Mouse (Mus musculus): ENCODE data around the gene Traf1. TPM values are rescaled to one million over a fixed set of nuclear protein-coding genes. Genes with fewer than 3 reads are reported as not detected.

Traf1 gene
- polyA plus RNA-seq, 1 experiment from 2014 or later = 0.79 TPM

- DNase-seq (no peak), ATAC-seq (ENCODE audit: insufficient read depth) (no peak)
- Histone ChIP-seq H3K36me3 (ENCODE audit: insufficient read depth) (no peaks in the 10 kb centered on the region), H3K27me3 (ENCODE audit: insufficient read depth, low read length) (no peaks in the 10 kb centered on the region), H3K4me2 (no peak overlapping the region), H3K27ac (ENCODE audit: low read depth) (no peak overlapping the region), H3K4me3 (ENCODE audit: low read depth, low read length) (no peak overlapping the region), H3K4me1 (ENCODE audit: insufficient read depth) (no peaks in the 10 kb centered on the region), H3K9me3 (ENCODE audit: low read depth, low read length) (no peaks in the 10 kb centered on the region), H3K9ac (no peak overlapping the region)
- TF ChIP-seq CTCF (IDR thresholded peaks at IDR 0.05; ENCODE audit: low read depth) = no peak
- 51% methylated on average over 1 of the region's 1 CpGs for WGBS
Observed at GRCm38 (mm10) chr2:34987595-34987994, 26.0 kb upstream of the Traf1 start.

GRCm38 (mm10) chr2:34984885-34985284 lies 23.3 kb upstream of the Traf1 start:
- Histone ChIP-seq H3K9ac (no peak overlapping the region), H3K27ac (ENCODE audit: low read depth) (no peak overlapping the region), H3K36me3 (ENCODE audit: insufficient read depth) (no peaks in the 10 kb centered on the region), H3K9me3 (ENCODE audit: low read depth, low read length) (no peaks in the 10 kb centered on the region), H3K4me2 (no peak overlapping the region), H3K4me3 (ENCODE audit: low read depth, low read length) (no peak overlapping the region), H3K27me3 (ENCODE audit: insufficient read depth, low read length) (no peaks in the 10 kb centered on the region), H3K4me1 (ENCODE audit: insufficient read depth) (no peaks in the 10 kb centered on the region)
- TF ChIP-seq CTCF (IDR thresholded peaks at IDR 0.05; ENCODE audit: low read depth) = no peak
- WGBS = 74% methylated on average over 8 of the region's 8 CpGs
- DNase-seq (no peak), ATAC-seq (ENCODE audit: insufficient read depth) (no peak)

GRCm38 (mm10) chr2:34982906-34983698 lies 21.5 kb upstream of the Traf1 start:
- Histone ChIP-seq H3K4me2 (no peak overlapping the region), H3K4me3 (ENCODE audit: low read depth, low read length) (no peak overlapping the region), H3K9me3 (ENCODE audit: low read depth, low read length) (no peaks in the 10 kb centered on the region), H3K27ac (ENCODE audit: low read depth) (no peak overlapping the region), H3K4me1 (ENCODE audit: insufficient read depth) (no peaks in the 10 kb centered on the region), H3K36me3 (ENCODE audit: insufficient read depth) (no peaks in the 10 kb centered on the region), H3K27me3 (ENCODE audit: insufficient read depth, low read length) (no peaks in the 10 kb centered on the region), H3K9ac (no peak overlapping the region)
- TF ChIP-seq CTCF (IDR thresholded peaks at IDR 0.05; ENCODE audit: low read depth) = no peak
- ATAC-seq (ENCODE audit: insufficient read depth) (no peak), DNase-seq (no peak)
- 53% methylated on average over 11 of the region's 11 CpGs for WGBS

GRCm38 (mm10) chr2:34982096-34982724 lies 20.6 kb upstream of the Traf1 start:
- no peak for ATAC-seq (ENCODE audit: insufficient read depth)
- Histone ChIP-seq H3K36me3 (ENCODE audit: insufficient read depth) (no peaks in the 10 kb centered on the region), H3K4me1 (ENCODE audit: insufficient read depth) (no peaks in the 10 kb centered on the region), H3K27me3 (ENCODE audit: insufficient read depth, low read length) (no peaks in the 10 kb centered on the region), H3K4me3 (ENCODE audit: low read depth, low read length) (no peak overlapping the region), H3K4me2 (no peak overlapping the region), H3K27ac (ENCODE audit: low read depth) (no peak overlapping the region), H3K9ac (no peak overlapping the region), H3K9me3 (ENCODE audit: low read depth, low read length) (no peaks in the 10 kb centered on the region)
- no peak for TF ChIP-seq CTCF (IDR thresholded peaks at IDR 0.05; ENCODE audit: low read depth)
- WGBS = 66% methylated on average over 14 of the region's 14 CpGs
- no peak for DNase-seq

GRCm38 (mm10) chr2:34979459-34980011 lies 18.0 kb upstream of the Traf1 start:
- Histone ChIP-seq H3K27me3 (ENCODE audit: insufficient read depth, low read length) (no peaks in the 10 kb centered on the region), H3K4me1 (ENCODE audit: insufficient read depth) (no peaks in the 10 kb centered on the region), H3K9ac (no peak overlapping the region), H3K9me3 (ENCODE audit: low read depth, low read length) (no peaks in the 10 kb centered on the region), H3K36me3 (ENCODE audit: insufficient read depth) (no peaks in the 10 kb centered on the region), H3K4me3 (ENCODE audit: low read depth, low read length) (no peak overlapping the region), H3K27ac (ENCODE audit: low read depth) (no peak overlapping the region), H3K4me2 (no peak overlapping the region)
- no peak for TF ChIP-seq CTCF (IDR thresholded peaks at IDR 0.05; ENCODE audit: low read depth)
- DNase-seq (no peak), ATAC-seq (ENCODE audit: insufficient read depth) (no peak)
- WGBS = 65% methylated on average over 3 of the region's 3 CpGs

GRCm38 (mm10) chr2:34978226-34978625 lies 16.7 kb upstream of the Traf1 start:
- WGBS = 90% methylated on average over 2 of the region's 2 CpGs
- no peak for ATAC-seq (ENCODE audit: insufficient read depth)
- no peak overlapping the region for H3K4me3 ChIP-seq (ENCODE audit: low read depth, low read length)

GRCm38 (mm10) chr2:34976945-34977658 lies 15.5 kb upstream of the Traf1 start:
- H3K27ac ChIP-seq (ENCODE audit: low read depth) = no peak overlapping the region
- no peak for ATAC-seq (ENCODE audit: insufficient read depth)

More at GRCm38 (mm10) chr2:34978226-34978625, 16.7 kb upstream of the Traf1 start:
- no peak for DNase-seq
- no peak for TF ChIP-seq CTCF (IDR thresholded peaks at IDR 0.05; ENCODE audit: low read depth)
- Histone ChIP-seq H3K9ac (no peak overlapping the region), H3K27me3 (ENCODE audit: insufficient read depth, low read length) (no peaks in the 10 kb centered on the region), H3K4me2 (no peak overlapping the region), H3K27ac (ENCODE audit: low read depth) (no peak overlapping the region), H3K9me3 (ENCODE audit: low read depth, low read length) (no peaks in the 10 kb centered on the region), H3K36me3 (ENCODE audit: insufficient read depth) (no peaks in the 10 kb centered on the region), H3K4me1 (ENCODE audit: insufficient read depth) (no peaks in the 10 kb centered on the region)

More at GRCm38 (mm10) chr2:34976945-34977658, 15.5 kb upstream of the Traf1 start:
- H3K4me2 ChIP-seq = no peak overlapping the region
- no peaks in the 10 kb centered on the region for H3K9me3 ChIP-seq (ENCODE audit: low read depth, low read length)
- WGBS = 70% methylated on average over 8 of the region's 8 CpGs
- no peak overlapping the region for H3K4me3 ChIP-seq (ENCODE audit: low read depth, low read length)
- H3K36me3 ChIP-seq (ENCODE audit: insufficient read depth) = no peaks in the 10 kb centered on the region
- DNase-seq = no peak
- TF ChIP-seq CTCF (IDR thresholded peaks at IDR 0.05; ENCODE audit: low read depth) = no peak
- H3K9ac ChIP-seq = no peak overlapping the region
- no peaks in the 10 kb centered on the region for H3K27me3 ChIP-seq (ENCODE audit: insufficient read depth, low read length)
- H3K4me1 ChIP-seq (ENCODE audit: insufficient read depth) = no peaks in the 10 kb centered on the region

Measured in lung, embryonic 14.5 days (tissue).